Mouse (Mus musculus) hindbrain, embryonic 13.5 days (tissue): ENCODE data around the gene Slc45a1. TPM values are rescaled to one million over a fixed set of nuclear protein-coding genes. Genes with fewer than 3 reads are reported as not detected.

Experiments
- ATAC-seq: fragments of 200-750 bp; cut with Nextera tagmentation; 2 replicates; pipeline ENCODE4 v1.8.0; 2017; ENCODE audit warnings: moderate TSS enrichment; ENCODE audit not compliant: low FRiP score
- H3K27ac ChIP-seq: fragments of 300-500 bp; sonication (generic); 2 replicates; pipeline ENCODE4 v1.5.1; 2015; ENCODE audit warnings: inconsistent platforms, mild to moderate bottlenecking, moderate library complexity
- H3K27me3 ChIP-seq: fragments of 300-500 bp; sonication (generic); 2 replicates; pipeline ENCODE4 v1.6.1; 2015; ENCODE audit warnings: mild to moderate bottlenecking, inconsistent platforms
- H3K36me3 ChIP-seq: fragments of 300-500 bp; sonication (generic); 2 replicates; pipeline ENCODE4 v1.6.1; 2015; ENCODE audit warnings: mild to moderate bottlenecking, inconsistent platforms
- H3K4me1 ChIP-seq: fragments of 300-500 bp; sonication (generic); replicated peaks from 2 replicates; pipeline ENCODE4 v1.6.1; 2015; ENCODE audit warnings: inconsistent platforms
- H3K4me2 ChIP-seq: fragments of 300-500 bp; sonication (generic); 2 replicates; pipeline ENCODE4 v1.6.1; 2015; ENCODE audit warnings: inconsistent platforms, mild to moderate bottlenecking, moderate library complexity
- H3K4me3 ChIP-seq: fragments of 300-500 bp; sonication (generic); 2 replicates; pipeline ENCODE4 v1.5.1; 2015; ENCODE audit warnings: mild to moderate bottlenecking, inconsistent platforms
- H3K9ac ChIP-seq: fragments of 300-500 bp; sonication (generic); 2 replicates; pipeline ENCODE4 v1.6.1; 2015; ENCODE audit warnings: mild to moderate bottlenecking, inconsistent platforms
- H3K9me3 ChIP-seq: fragments of 300-500 bp; sonication (generic); 2 replicates; pipeline ENCODE4 v1.6.1; 2016; ENCODE audit warnings: inconsistent platforms
- WGBS: fragments of 180-500 bp; shearing (Covaris S2); methylation state at CpG from one replicate; pipeline ENCODE4 v1.1.7; 2015; 5-methylcytosine and 5-hydroxymethylcytosine counted together
- polyA plus RNA-seq: library from polyadenylated mRNA; unstranded; fragments of >200 nt; fragmentation: Nextera tagmentation; extraction: Ambion mirVana; gene quantifications from 2 replicates; pipeline ENCODE4 v1.2.1, GENCODE M21; 2015

Slc45a1 gene
- polyA plus RNA-seq, 1 experiment from 2014 or later, result 24.6 TPM

DNA sequence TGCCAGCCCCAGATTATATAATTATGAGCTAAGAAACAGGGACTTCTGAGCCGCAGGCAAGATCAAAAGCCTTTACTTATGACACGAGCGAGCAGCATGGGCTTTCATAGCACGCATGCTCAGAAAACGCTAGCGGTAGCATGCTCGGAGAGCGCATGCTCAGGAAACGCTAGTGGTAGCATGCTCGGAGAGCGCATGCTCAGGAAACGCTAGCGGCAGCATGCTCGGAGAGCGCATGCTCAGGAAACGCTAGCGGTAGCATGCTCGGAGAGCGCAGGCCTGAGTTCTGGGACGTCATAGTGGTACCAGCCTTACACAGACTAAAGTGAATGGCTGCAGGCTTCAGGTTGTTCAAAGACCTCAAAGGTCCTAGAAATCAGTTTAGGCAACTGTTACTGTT is 26.8 kb upstream of the Slc45a1 start:
- Histone ChIP-seq H3K27me3 (no peaks in the 10 kb centered on the region), H3K27ac (no peak overlapping the region), H3K9me3 (peaks cover 6% of the 10 kb centered on the region), H3K4me3 (no peak overlapping the region), H3K9ac (no peak overlapping the region), H3K4me2 (no peak overlapping the region), H3K4me1 (peaks cover 14% of the 10 kb centered on the region), H3K36me3 (no peaks in the 10 kb centered on the region)
- ATAC-seq, result no peak
- 97% methylated on average over 20 of the region's 20 CpGs for WGBS

DNA sequence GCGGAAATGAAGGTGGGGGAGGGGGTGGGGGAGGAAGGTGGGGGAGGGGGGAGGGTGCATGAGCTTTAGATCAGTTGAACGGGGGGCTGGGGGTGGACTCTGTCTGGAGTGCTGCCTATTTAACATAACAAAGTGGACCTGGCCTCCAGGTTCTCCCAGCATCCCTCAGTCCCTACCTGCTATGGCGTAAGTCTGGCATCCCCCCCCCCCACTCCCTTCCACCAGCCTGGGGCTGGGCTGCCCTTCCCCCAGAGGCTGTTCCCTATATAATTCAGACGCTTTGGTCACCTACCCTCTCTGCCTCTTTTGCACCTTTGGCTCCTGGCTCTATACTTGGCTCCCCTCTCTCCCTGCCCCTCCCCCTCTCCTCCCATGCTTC is 25.9 kb upstream of the Slc45a1 start:
- Histone ChIP-seq H3K4me2 (no peak overlapping the region), H3K9me3 (peaks cover 6% of the 10 kb centered on the region), H3K4me3 (no peak overlapping the region), H3K4me1 (peaks cover 14% of the 10 kb centered on the region), H3K36me3 (no peaks in the 10 kb centered on the region), H3K27ac (peak overlapping the region; percentile 23; the same call in 1 of the 2 replicates), H3K27me3 (no peaks in the 10 kb centered on the region), H3K9ac (no peak overlapping the region)
- peak; percentile 54; the same call in 1 of the 2 replicates for ATAC-seq
- 16% methylated on average over 3 of the region's 4 CpGs for WGBS

DNA sequence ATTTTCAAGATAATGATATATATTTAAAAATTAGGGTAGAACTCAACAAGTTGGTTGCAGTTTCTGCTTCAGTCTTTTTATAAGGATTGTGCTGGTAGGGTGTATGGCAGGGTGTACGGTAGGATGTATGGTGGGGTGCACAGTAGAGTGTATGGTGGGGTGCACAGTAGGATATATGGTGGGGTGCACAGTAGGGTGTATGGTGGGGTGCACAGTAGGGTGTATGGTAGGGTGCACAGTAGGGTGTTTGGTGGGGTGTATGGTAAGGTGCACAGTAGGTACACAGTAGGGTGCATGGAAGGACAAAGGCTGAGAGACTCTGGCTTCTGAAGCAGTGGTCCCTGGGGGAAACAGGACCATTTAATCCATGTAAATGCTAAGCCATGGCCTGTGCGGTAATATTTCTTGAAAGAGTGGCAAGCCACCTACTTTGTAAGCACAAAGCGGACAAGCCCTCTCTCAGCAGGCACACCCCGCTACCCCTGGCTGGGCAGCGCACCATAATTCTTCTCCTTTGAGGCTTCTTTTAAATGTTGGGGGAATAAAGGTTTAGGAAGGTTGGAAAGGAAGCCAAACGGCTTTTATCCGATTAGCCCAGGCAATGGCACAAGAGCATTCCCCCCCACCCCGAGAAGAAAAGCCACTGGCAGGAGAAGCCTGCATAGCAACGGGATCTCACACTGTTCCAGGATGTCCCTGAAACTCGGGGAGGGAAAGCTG is 25.3 kb upstream of the Slc45a1 start:
- no peaks in the 10 kb centered on the region for H3K36me3 ChIP-seq
- no peaks in the 10 kb centered on the region for H3K27me3 ChIP-seq
- H3K4me3 ChIP-seq, result no peak overlapping the region
- no peak overlapping the region for H3K9ac ChIP-seq
- H3K9me3 ChIP-seq, result peaks cover 6% of the 10 kb centered on the region
- H3K27ac ChIP-seq, result peak overlapping the region; percentile 42; the same call in 1 of the 2 replicates
- H3K4me2 ChIP-seq, result no peak overlapping the region
- H3K4me1 ChIP-seq, result peaks cover 14% of the 10 kb centered on the region
- peak; percentile 69; the same call in 1 of the 2 replicates for ATAC-seq
- 23% methylated on average over 10 of the region's 10 CpGs for WGBS

DNA sequence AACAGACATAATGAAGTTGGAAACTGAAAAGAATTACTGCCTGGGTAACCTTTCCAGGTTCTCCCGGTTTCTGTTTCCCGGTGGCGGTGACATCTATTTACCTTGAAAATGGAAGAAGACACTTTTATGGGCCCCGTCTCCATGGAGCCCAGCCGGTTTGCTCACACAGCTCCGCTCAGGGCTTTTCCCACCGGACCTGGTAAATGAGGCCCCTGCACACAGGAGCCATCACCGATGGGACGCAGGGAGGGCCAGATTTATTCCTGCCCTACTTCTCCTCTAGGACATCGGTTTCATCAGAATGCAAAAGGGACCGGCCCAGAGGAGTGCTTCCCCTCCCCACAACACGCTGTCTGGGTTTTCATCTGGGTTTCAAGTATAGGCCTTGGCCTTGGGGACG is 24.1 kb upstream of the Slc45a1 start:
- H3K27me3 ChIP-seq, result no peaks in the 10 kb centered on the region
- 55% methylated on average over 13 of the region's 13 CpGs for WGBS
- peaks cover 5% of the 10 kb centered on the region for H3K9me3 ChIP-seq
- H3K9ac ChIP-seq, result no peak overlapping the region
- peaks cover 14% of the 10 kb centered on the region for H3K4me1 ChIP-seq
- no peak overlapping the region for H3K4me3 ChIP-seq
- H3K36me3 ChIP-seq, result no peaks in the 10 kb centered on the region
- peak; percentile 46; the same call in 1 of the 2 replicates for ATAC-seq
- no peak overlapping the region for H3K4me2 ChIP-seq
- no peak overlapping the region for H3K27ac ChIP-seq

DNA sequence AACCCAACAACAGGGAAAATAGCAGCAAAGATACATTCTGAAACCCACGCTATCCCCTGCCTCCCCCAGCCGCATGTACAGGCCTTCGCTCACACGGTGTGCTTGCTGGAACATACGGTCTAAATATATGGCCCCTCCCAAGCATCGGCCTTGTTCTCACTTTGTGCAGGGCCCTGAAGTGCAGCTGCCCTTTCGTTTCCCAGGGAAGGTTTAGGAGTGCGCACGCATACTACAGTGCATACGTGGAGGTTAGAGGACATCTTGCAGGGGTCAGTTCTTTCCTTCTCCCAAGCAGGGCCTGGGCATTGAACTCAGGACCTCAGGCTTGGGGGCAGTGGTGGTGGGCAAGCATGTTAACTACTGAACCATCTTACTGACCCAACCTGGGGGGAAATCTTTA is 23.3 kb upstream of the Slc45a1 start:
- Histone ChIP-seq H3K27ac (peak overlapping the region; percentile 52; the same call in 1 of the 2 replicates), H3K4me3 (no peak overlapping the region), H3K27me3 (no peaks in the 10 kb centered on the region), H3K4me2 (no peak overlapping the region), H3K9ac (no peak overlapping the region), H3K4me1 (peaks cover 14% of the 10 kb centered on the region), H3K36me3 (no peaks in the 10 kb centered on the region), H3K9me3 (no peaks in the 10 kb centered on the region; the same call in 1 of the 2 replicates)
- ATAC-seq, result no peak
- WGBS, result 92% methylated on average over 10 of the region's 10 CpGs

DNA sequence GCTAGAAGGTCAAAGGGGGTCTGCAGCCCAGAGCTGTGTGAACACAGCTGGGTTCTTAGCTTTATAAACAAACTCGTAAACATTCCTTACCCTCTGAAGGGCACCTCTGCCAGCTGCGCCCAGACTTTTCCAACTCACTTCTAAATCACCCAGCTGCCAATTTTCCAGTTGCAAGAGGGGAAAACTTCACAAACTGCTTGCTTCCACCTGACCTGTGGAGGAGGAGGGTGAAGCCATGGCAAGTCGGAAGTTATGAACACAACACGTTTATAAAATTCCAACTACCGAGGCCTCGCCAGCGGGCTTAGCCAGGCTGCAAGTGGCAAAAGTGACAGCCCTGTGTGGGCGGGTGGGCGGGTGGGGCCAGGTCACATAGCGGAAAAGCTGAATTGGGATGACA is 13.8 kb upstream of the Slc45a1 start:
- Histone ChIP-seq H3K27ac (no peak overlapping the region), H3K9ac (no peak overlapping the region), H3K9me3 (no peaks in the 10 kb centered on the region), H3K27me3 (peaks cover 6% of the 10 kb centered on the region; the same call in 1 of the 2 replicates), H3K36me3 (no peaks in the 10 kb centered on the region), H3K4me3 (no peak overlapping the region), H3K4me1 (peaks cover 10% of the 10 kb centered on the region), H3K4me2 (no peak overlapping the region)
- ATAC-seq, result no peak
- 88% methylated on average over 10 of the region's 10 CpGs for WGBS

DNA sequence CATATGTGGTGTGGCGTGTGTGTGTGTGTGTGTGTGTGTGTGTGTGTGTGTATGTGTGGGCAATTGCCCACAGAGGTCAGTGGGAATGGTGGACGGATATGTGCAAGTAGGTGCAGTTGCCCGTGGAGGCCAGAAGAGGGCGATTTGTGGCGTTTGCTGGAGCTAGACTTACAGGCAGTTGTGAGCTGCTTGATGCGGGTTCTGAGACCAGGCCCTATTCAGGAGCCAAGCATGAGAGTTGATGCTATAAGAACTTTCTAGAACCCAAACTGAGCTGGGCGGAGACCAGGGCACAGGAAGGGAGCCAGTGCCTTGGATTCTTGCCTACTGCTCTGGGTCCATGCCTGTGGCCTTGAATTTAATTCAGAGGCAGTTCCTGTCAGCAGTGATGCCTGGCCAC is 12.8 kb upstream of the Slc45a1 start:
- WGBS, result 89% methylated on average over 7 of the region's 7 CpGs
- H3K27ac ChIP-seq, result no peak overlapping the region
- H3K4me2 ChIP-seq, result no peak overlapping the region
- H3K9me3 ChIP-seq, result no peaks in the 10 kb centered on the region
- ATAC-seq, result no peak
- peaks cover 10% of the 10 kb centered on the region for H3K4me1 ChIP-seq
- no peaks in the 10 kb centered on the region for H3K36me3 ChIP-seq
- no peak overlapping the region for H3K4me3 ChIP-seq
- H3K27me3 ChIP-seq, result peaks cover 6% of the 10 kb centered on the region; the same call in 1 of the 2 replicates
- H3K9ac ChIP-seq, result no peak overlapping the region

DNA sequence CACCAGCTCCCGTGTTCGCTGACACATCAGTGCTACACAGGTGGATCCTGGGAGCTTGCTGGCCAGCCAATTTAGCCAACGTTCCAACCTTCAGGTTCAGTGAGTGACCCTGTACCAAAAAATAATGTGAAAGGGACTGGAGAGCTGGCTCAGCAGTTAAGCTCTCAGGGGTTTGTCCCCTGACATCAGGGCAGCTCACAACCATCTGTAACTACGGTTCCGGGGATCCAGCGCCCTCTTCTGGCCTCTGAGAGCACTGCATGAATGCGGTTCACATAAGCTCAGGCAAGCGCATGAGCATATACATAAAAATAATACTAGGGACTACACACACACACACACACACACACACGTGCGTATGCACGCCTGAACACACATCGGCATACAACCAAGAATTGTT is 11.2 kb upstream of the Slc45a1 start:
- Histone ChIP-seq H3K4me1 (peaks cover 10% of the 10 kb centered on the region), H3K9me3 (no peaks in the 10 kb centered on the region), H3K27ac (no peak overlapping the region), H3K27me3 (peaks cover 6% of the 10 kb centered on the region; the same call in 1 of the 2 replicates), H3K4me2 (no peak overlapping the region), H3K36me3 (no peaks in the 10 kb centered on the region), H3K9ac (no peak overlapping the region), H3K4me3 (no peak overlapping the region)
- ATAC-seq, result no peak
- WGBS, result 57% methylated on average over 12 of the region's 12 CpGs

DNA sequence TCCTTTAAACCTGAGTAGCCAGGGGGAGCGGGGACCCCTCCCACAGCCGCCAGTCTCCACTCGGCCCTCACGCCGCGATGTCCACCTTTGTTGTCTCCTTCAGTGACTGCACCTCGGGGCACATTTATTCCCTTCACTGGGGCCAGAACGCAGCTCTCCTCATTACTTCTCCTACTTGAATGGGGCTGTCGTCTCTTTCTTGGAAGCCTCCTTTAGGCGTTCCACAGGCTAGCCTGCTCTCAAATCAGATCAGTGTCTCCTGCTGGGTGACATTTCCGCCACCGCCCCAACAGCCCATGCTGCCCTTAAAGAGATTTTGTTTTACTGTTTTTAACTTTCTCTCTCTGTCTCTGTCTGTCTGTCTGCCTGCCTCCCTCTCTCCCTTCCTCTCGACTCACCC is 9.9 kb upstream of the Slc45a1 start:
- peaks cover 6% of the 10 kb centered on the region; the same call in 1 of the 2 replicates for H3K27me3 ChIP-seq
- no peak overlapping the region for H3K27ac ChIP-seq
- no peak for ATAC-seq
- peak overlapping the region; percentile 55 for H3K9ac ChIP-seq
- H3K36me3 ChIP-seq, result no peaks in the 10 kb centered on the region
- peaks cover 10% of the 10 kb centered on the region for H3K4me1 ChIP-seq
- peaks cover 1% of the 10 kb centered on the region; the same call in 1 of the 2 replicates for H3K9me3 ChIP-seq
- WGBS, result 3% methylated on average over 13 of the region's 13 CpGs
- H3K4me2 ChIP-seq, result peak overlapping the region; percentile 46
- peak overlapping the region; percentile 17; the same call in 1 of the 2 replicates for H3K4me3 ChIP-seq

DNA sequence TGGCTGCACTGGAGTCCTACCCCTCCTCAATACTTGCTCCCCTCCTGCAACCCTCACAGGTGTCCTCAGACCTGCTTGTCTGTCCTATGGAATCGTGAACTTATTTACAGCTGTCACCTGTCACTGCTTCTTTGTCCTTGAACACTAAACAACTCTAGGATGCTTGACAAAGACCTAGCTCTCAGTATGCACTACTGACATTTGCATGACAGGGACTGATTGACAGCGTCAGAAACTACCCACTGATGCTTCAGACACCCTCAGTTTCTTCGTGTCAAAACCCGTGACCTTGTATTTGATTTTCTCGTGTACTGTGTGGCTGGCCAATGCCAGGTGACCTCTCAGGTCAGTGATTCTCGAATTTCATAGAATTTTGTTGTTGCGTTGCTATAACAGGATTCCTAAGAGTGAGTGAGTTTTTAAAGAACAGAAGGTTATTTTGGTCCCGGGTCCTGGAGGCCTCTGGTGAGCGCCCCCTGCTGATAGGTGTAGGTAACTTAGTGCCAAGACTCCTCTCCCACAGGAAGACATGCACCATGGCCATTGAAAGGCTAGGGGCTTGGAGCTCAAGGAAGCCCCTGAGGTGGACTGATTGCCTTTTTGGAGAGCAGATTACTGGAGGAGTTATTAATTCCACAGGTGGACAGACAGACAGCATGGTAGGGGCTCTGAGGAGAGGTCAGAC is 8.1 kb upstream of the Slc45a1 start:
- Histone ChIP-seq H3K9ac (no peak overlapping the region), H3K27ac (no peak overlapping the region), H3K4me3 (no peak overlapping the region), H3K4me1 (peaks cover 10% of the 10 kb centered on the region), H3K27me3 (peaks cover 9% of the 10 kb centered on the region; the same call in 1 of the 2 replicates), H3K4me2 (no peak overlapping the region), H3K36me3 (no peaks in the 10 kb centered on the region), H3K9me3 (peaks cover 5% of the 10 kb centered on the region; the same call in 1 of the 2 replicates)
- 75% methylated on average over 9 of the region's 9 CpGs for WGBS
- ATAC-seq, result no peak

DNA sequence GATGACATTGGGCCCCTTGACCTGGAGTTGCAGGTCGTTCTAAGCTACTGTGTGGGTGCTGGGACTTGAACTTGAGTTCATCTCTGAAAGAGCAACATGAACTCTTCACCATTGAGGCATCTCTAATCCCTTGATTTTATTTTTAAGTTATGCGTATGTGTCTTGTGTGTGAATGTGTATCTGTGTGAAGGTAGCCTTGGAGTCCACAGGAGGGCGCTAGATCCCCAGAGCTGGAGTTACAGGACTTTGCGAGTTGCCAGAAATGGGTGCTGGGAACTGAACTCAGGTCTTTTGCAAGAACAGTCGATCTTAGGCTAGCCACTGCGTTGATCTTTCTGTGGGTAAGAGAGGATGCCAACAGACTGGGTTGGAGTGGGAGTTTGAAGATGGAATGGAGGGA is 4.5 kb upstream of the Slc45a1 start:
- Histone ChIP-seq H3K4me1 (peaks cover 11% of the 10 kb centered on the region), H3K9me3 (peaks cover 5% of the 10 kb centered on the region; the same call in 1 of the 2 replicates), H3K9ac (no peak overlapping the region), H3K4me2 (no peak overlapping the region), H3K27me3 (peaks cover 32% of the 10 kb centered on the region), H3K4me3 (no peak overlapping the region), H3K27ac (no peak overlapping the region), H3K36me3 (no peaks in the 10 kb centered on the region)
- WGBS, result 85% methylated on average over 6 of the region's 6 CpGs
- ATAC-seq, result no peak

DNA sequence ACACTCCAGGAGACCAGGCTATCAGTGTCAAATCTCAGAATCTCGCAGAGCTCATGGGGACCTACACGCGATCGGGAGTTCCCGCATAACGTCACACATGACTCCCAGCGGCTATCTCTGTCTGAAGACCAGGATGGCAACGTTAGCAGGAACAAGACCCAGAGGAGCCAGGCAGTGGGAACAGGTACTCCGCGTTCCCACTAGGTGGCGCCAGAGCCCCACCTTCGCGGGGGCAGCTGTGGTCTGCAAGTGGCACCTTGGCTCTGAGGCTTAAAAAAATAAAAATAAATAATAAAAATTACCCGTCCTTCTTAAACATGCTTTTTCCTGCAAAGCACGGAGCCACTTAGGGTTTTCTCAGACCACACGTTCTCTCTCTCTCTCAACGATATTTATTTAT is 4.0 kb upstream of the Slc45a1 start:
- Histone ChIP-seq H3K36me3 (no peaks in the 10 kb centered on the region), H3K27me3 (peaks cover 28% of the 10 kb centered on the region), H3K9me3 (peaks cover 5% of the 10 kb centered on the region; the same call in 1 of the 2 replicates), H3K9ac (peak overlapping the region; percentile 43; the same call in 1 of the 2 replicates), H3K4me1 (peaks cover 12% of the 10 kb centered on the region), H3K4me2 (peak overlapping the region; percentile 32), H3K27ac (no peak overlapping the region), H3K4me3 (no peak overlapping the region)
- WGBS, result 6% methylated on average over 17 of the region's 17 CpGs
- 0 out of 2 replicates have a peak, but pooled peaks have one; percentile 31 for ATAC-seq
